Mouse (Mus musculus): Measurements from ENCODE around the gene Gm20696.

Gene Gm20696

GRCm38 (mm10) chr6:99233411-99233810 lies 433.2 kb downstream of the Gm20696 start:
- peak; percentile 22 for DNase-seq (ENCODE audit: extremely low spot score, low read depth, low spot score)

- DNase-seq (ENCODE audit: extremely low spot score, low read depth, low spot score), result no peak
Observed at GRCm38 (mm10) chr6:99228336-99228870, 438.2 kb downstream of the Gm20696 start.

GRCm38 (mm10) chr6:99221147-99221546 lies 445.4 kb downstream of the Gm20696 start:
- no peak for DNase-seq (ENCODE audit: extremely low spot score, low read depth, low spot score)

- DNase-seq (ENCODE audit: extremely low spot score, low read depth, low spot score), result no peak
Observed at GRCm38 (mm10) chr6:99220472-99220871, 446.1 kb downstream of the Gm20696 start.

GRCm38 (mm10) chr6:99217846-99218245 lies 448.8 kb downstream of the Gm20696 start:
- DNase-seq (ENCODE audit: extremely low spot score, low read depth, low spot score), result no peak

- no peak for DNase-seq (ENCODE audit: extremely low spot score, low read depth, low spot score)
Observed at GRCm38 (mm10) chr6:99217155-99217554, 449.4 kb downstream of the Gm20696 start.

- DNase-seq (ENCODE audit: extremely low spot score, low read depth, low spot score), result no peak
Observed at GRCm38 (mm10) chr6:99212461-99212860, 454.1 kb downstream of the Gm20696 start.

GRCm38 (mm10) chr6:99211663-99212333 lies 454.8 kb downstream of the Gm20696 start:
- DNase-seq (ENCODE audit: extremely low spot score, low read depth, low spot score), result no peak

- DNase-seq (ENCODE audit: extremely low spot score, low read depth, low spot score), result no peak
Observed at GRCm38 (mm10) chr6:99210161-99210560, 456.4 kb downstream of the Gm20696 start.

Measured in hindlimb bud, embryonic 11.5 days (tissue).